Mouse (Mus musculus): Measurements from ENCODE around the gene Selenoo.

Gene Selenoo

DNA sequence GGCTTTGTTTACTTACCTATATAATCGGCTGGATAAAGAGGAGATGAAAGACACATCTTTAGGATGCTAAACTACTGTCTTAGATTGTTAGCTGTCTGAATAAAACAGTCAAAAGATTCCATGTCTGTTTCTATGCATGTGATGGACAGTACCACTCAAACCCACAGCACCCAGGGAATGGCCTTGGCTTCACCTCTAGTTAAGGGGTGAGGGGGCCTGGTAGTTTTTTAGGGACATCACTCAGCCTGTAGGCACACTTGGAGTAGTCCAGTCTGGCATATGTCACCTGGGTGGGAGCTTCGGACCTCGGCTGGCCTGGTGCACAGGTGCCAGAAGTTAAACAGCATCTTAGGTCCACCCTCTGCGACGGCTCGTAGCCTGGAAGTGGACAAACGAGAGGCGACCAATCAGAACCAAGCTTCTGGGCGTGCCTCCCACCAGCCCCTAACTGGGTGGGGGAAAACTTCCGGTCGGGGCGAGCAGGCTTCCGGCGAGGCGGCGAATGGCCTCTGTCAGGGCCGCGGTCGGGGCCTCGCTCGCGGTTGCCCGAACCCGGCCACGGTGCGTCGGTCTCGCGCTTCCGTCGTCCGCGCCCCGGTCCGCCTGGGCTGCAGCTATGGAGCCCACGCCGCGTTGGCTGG is at the start of gene Selenoo:
TSS of gene Selenoo (plus strand) at position 478 of the 641 bp plus-strand sequence.
- in situ Hi-C loops (cut with MboI; ENCODE audit: low pct_unique_long_range_greater_than_20kb in 1 of 2, low sequenced_read_pairs in 2 of 2, unreplicated experiment in 1 of 2) = no loop called here

DNA sequence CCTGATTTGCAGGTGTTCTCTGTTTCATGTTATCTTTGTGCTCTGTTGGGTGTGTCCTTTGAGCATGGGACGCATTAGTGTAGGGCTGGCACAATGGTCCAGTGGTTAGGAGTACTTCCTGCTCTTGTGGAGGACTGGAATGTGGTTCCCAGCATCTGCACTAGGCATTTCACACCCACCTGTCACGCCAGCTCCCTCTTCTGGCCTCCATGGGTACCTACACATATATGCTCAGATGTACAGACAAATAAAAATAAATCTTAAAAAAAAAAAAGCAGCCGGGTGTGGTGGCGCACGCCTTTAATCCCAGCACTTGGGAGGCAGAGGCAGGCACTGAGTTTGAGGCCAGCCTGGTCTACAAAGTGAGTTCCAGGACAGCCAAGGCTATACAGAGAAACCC is 44.5 kb upstream of the Selenoo start:
- in situ Hi-C loops (cut with MboI; ENCODE audit: low pct_unique_long_range_greater_than_20kb in 1 of 2, low sequenced_read_pairs in 2 of 2, unreplicated experiment in 1 of 2) = no loop called here

DNA sequence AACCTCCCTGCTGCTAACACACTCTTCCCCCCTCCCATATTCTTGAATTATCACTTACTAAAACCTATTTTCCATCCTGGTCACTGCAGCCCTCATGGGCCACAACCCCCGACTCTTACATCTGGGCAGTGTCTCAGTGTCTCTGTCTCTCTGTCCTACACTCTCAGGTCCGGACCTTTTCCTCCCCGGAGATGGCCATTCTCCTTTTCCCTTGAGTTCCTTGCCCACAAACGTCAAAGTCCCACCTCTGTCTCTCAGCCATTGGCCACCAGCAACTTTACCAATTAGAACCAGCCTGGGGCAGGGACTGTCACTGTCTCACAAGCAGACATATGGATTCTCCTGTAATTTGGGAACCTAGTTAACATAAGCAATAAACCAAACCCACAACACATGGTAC is 42.5 kb upstream of the Selenoo start:
- in situ Hi-C loops (cut with MboI; ENCODE audit: low pct_unique_long_range_greater_than_20kb in 1 of 2, low sequenced_read_pairs in 2 of 2, unreplicated experiment in 1 of 2) = no loop called here

DNA sequence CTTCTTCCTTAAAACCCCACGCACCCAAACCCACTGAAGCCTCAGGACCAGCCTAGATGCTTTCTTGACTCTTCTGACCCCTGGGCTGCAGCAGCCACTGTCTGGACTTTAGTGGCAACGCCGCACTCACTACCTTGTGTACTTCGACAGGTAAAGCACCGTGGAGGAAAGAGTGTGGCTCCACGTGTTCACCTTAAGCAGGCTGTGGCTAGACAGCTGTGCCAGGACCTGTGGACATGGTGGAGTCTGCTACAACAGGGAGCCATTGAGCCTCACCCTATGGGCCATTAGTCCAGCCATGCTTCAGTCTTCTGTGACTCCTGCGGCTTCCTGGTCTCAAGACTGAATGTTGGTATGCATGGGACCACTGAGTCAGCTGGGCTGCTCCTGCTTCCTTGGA is 34.2 kb upstream of the Selenoo start:
- in situ Hi-C loops (cut with MboI; ENCODE audit: low pct_unique_long_range_greater_than_20kb in 1 of 2, low sequenced_read_pairs in 2 of 2, unreplicated experiment in 1 of 2) = no loop called here

DNA sequence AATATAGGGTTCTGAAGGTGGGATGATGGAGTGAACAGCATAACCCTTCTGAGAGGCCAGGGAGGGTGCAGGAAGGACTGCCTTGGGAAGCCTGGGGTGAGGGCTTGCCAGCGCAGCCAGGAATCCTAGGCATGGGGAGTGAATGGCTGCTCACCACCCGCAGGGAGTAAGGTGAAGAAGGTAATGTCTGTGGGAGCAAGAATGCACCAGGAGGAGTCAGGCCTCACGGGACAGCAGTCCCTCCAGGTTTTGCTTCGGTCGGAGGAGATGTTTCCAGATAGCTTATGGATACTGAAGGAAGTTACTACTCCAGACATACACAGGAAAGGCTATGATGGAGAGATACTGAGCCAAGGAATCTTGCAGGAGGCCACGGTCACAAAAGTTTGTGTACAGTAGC is 30.1 kb upstream of the Selenoo start:
- in situ Hi-C loops (cut with MboI; ENCODE audit: low pct_unique_long_range_greater_than_20kb in 1 of 2, low sequenced_read_pairs in 2 of 2, unreplicated experiment in 1 of 2) = no loop called here

DNA sequence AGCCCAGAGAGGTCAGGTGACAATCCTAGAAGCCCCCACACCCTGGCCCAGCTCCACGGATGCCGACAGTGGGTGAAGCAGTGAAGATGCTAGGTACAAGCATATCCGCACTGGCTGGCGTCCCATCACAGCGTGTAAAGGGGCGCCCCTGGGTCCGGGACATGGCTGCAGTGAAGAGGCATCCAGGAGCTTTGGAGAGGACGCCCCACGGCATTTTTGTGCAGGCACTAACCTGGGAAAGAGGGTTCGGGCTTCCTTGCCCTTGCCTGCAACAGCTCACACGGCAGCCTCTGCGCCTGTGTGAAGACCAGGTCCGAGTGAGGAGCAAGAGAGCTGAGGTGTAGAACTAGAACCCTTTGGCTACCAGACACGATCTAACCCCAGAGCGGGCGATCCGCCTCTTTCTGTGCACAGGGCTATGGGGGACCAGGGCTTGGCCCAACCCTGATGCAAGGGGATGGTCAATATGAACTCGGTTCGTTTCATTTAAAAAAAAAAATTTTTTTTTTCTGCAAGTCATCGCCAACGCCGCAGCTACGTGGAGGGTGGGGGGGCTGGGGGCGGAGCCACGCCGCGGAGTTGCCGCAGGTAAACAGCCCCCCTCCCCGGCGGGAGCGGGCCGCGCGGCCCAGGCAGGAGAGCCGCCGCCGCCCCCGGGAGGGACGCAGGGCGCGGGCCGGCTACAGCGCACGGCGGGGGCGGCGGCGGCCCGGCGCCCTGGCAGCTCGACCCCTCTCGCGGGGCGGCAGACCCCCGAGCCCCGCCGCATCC is 29.5 kb upstream of the Selenoo start, which contains the start of gene Panx2:
TSS of gene Panx2 (plus strand) at position 574 of the 771 bp plus-strand sequence.
- in situ Hi-C loops (cut with MboI; ENCODE audit: low pct_unique_long_range_greater_than_20kb in 1 of 2, low sequenced_read_pairs in 2 of 2, unreplicated experiment in 1 of 2) = no loop called here

DNA sequence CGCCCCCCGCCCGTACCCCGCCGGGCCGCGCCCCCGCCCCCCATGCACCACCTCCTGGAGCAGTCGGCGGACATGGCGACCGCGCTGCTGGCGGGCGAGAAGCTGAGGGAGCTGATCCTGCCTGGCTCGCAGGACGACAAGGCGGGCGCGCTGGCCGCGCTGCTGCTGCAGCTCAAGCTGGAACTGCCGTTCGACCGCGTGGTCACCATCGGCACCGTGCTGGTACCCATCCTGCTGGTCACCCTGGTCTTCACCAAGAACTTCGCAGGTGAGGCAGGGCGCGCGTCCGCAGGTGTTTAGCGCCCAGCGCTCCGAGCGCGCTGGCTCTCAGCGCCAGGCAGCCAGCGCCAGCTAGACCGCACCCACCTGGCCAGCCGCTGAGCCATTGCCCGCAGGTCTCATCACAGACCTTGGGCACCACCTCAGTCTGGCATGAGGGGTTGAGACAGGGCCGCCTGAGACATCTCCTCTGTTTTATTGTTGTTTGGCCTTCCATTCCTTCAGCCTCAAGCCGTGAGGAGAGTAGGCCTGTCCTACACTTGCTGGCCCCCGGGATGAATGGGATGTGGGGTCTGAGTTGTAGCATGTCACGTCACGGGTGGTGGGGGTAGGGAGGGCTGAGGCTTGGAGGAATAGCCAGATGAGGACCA is 28.7 kb upstream of the Selenoo start:
- in situ Hi-C loops (cut with MboI; ENCODE audit: low pct_unique_long_range_greater_than_20kb in 1 of 2, low sequenced_read_pairs in 2 of 2, unreplicated experiment in 1 of 2) = loop anchor here (10.0 kb wide), 1 partner anchor 235 kb away; no protein-coding TSS in a partner anchor

DNA sequence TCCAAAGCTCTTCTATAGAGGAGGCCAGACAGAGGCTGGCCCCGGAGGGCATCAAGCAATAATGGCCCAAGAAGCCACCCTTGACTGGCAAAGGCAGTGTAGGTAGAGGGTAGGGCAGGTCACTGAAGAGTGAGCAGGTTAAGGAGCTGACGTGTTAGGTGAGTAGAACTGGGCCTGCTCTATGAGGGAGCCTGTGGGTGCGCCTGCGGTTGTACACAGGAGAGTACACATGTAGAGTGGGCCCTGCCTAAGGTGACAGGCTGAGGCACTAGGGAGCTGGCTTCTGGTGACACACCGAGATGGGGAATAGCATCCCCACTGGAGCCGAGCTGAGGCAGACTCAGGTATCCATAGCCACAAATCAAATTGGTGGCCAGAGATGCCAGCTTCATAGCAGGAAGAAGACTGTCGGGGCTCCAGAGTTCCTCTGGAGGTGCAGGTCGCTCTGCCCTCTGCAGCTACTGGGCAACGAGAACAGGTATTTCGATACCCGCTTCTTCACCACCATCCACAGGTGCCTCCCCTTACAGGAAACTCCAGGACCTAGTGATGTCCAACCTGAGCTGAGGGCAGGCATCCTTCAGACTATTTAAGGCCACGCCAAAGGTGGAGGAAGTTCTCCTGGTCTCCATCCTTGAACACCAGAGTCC is 27.9 kb upstream of the Selenoo start:
- in situ Hi-C loops (cut with MboI; ENCODE audit: low pct_unique_long_range_greater_than_20kb in 1 of 2, low sequenced_read_pairs in 2 of 2, unreplicated experiment in 1 of 2) = loop anchor here (10.0 kb wide), 1 partner anchor 236 kb away; no protein-coding TSS in a partner anchor

DNA sequence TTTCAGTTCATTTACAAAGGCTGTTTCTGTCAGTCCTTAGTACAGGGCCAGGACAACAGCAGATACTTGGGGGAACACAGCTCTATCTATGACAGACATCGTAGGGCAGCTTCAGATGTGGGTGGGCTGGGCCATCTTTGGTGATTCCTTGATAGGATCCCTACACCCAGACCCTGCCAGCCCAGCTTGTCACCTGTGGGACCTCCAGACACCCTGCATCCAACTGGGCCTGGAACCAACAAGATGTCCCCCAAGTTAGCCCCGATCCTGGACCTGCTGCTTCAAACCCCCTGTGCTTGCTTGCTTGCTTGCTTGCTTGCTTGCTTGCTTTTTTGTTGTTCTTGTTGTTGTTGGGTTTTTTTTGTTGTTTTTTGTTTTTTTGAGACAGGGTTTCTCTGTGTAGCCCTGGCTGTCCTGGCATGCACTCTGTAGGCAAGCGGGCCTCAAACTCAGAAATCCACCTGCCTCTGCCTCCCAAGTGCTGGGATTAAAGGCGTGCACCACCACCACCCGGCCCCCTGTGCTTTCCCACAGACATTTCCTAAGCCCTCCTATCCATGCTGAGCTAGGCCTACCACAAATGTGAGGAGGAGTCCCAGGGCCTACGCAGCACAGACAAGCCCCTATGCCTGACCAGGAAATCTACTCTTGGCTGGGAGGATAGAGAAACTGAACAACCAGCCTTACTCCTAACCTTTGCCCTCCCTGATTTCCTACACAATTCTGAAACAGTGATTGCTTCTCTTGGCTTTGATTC is 26.9 kb upstream of the Selenoo start:
- in situ Hi-C loops (cut with MboI; ENCODE audit: low pct_unique_long_range_greater_than_20kb in 1 of 2, low sequenced_read_pairs in 2 of 2, unreplicated experiment in 1 of 2) = loop anchor here (10.0 kb wide), 1 partner anchor 237 kb away; no protein-coding TSS in a partner anchor

DNA sequence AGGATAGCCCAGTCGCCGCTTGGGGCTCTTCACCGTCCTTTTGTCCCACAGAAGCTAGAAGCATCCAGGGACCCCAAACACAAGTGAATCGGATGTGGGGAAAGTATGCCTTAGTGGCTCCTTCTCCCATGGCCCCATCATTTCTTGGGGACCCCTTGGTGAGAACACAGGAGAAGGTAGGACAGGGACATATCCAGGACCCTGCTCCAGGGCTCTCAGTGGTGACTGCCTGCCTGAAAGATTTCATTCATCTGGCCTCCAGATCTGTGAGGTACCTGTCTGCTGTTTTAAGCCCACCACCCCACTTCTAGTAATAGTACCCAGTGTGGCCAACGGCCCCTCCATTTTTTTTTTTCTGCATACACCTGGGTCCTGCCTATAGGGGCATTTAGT is 26.4 kb upstream of the Selenoo start:
- in situ Hi-C loops (cut with MboI; ENCODE audit: low pct_unique_long_range_greater_than_20kb in 1 of 2, low sequenced_read_pairs in 2 of 2, unreplicated experiment in 1 of 2) = loop anchor here (10.0 kb wide), 1 partner anchor 238 kb away; no protein-coding TSS in a partner anchor

DNA sequence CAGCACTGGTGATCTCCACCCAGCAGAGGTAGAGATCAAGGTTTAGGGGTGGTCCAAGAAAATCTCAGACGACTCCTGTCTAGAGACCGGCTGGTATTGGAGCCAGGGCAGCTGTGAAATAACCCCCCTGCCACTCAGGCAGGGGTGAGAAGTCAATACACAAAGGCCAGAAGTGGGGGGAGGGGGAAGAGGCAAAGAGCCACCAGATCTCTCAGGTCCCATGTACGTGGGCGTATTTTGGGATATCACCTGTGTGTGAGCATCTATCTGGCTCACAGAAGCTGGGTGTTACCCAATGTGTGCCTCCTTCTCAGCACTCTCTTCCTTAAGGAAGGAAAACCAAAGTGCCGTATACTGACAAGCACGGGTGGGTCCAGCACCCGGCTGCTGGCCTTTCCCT is 25.9 kb upstream of the Selenoo start:
- in situ Hi-C loops (cut with MboI; ENCODE audit: low pct_unique_long_range_greater_than_20kb in 1 of 2, low sequenced_read_pairs in 2 of 2, unreplicated experiment in 1 of 2) = loop anchor here (10.0 kb wide), 1 partner anchor 238 kb away; no protein-coding TSS in a partner anchor

DNA sequence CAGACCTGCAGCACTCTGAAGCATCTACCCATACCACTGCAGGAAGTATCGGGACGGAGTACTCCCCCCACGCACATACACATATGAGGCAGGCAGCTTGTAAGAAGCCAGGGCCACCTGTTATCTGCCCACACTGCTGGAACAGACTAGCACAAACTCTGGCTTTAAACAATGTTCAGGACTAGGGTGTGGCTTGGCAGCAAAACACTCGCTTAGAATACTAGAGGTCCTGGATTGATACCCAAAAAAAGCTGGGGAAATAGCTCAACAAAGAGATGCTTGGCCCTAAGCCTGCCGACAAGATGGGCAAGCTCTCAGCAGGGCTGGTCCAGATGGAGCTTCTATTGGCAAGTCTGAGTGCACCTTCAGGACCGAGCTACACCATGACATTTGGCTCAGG is 25.3 kb upstream of the Selenoo start:
- in situ Hi-C loops (cut with MboI; ENCODE audit: low pct_unique_long_range_greater_than_20kb in 1 of 2, low sequenced_read_pairs in 2 of 2, unreplicated experiment in 1 of 2) = loop anchor here (10.0 kb wide), 1 partner anchor 239 kb away; no protein-coding TSS in a partner anchor

DNA sequence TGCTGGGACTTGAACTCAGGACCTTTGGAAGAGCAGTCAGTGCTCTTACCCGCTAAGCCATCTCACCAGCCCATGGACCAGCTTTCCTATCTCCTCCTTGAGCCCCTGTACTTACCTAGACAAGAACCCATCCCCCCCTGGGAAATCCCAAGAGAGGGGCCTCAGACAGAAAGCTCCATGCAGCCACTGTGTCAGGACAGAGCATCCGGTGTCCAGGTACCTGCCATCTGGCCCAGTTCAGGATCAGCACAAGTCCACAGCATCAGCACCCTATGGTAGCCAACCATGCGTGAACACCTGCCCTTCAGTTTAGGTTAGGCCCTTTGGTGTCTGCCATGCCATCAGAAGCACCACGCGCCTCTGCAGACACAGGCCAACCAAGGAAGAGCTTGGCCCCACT is 24.0 kb upstream of the Selenoo start:
- in situ Hi-C loops (cut with MboI; ENCODE audit: low pct_unique_long_range_greater_than_20kb in 1 of 2, low sequenced_read_pairs in 2 of 2, unreplicated experiment in 1 of 2) = loop anchor here (10.0 kb wide), 1 partner anchor 240 kb away; no protein-coding TSS in a partner anchor

DNA sequence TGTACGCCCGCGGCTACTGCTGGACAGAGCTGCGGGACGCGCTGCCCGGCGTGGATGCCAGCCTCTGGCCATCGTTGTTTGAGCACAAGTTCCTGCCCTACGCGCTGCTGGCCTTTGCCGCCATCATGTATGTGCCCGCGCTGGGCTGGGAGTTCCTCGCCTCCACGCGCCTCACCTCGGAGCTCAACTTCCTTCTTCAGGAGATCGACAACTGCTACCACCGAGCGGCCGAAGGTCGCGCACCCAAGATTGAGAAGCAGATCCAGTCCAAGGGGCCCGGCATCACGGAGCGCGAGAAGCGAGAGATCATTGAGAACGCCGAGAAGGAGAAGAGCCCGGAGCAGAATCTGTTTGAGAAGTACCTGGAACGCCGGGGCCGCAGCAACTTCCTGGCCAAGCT is 21.3 kb upstream of the Selenoo start:
- in situ Hi-C loops (cut with MboI; ENCODE audit: low pct_unique_long_range_greater_than_20kb in 1 of 2, low sequenced_read_pairs in 2 of 2, unreplicated experiment in 1 of 2) = loop anchor here (10.0 kb wide), 1 partner anchor 243 kb away; no protein-coding TSS in a partner anchor

DNA sequence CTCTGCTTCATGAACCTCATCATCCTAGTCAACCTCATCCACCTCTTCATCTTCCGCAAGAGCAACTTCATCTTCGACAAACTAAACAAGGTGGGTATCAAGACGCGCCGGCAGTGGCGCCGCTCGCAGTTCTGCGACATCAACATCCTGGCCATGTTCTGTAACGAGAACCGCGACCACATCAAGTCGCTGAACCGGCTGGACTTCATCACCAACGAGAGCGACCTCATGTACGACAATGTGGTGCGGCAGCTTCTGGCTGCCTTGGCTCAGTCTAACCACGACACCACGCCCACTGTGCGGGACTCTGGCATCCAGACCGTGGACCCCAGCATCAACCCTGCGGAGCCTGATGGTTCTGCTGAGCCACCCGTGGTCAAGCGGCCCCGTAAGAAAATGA is 20.7 kb upstream of the Selenoo start:
- in situ Hi-C loops (cut with MboI; ENCODE audit: low pct_unique_long_range_greater_than_20kb in 1 of 2, low sequenced_read_pairs in 2 of 2, unreplicated experiment in 1 of 2) = loop anchor here (10.0 kb wide), 1 partner anchor 243 kb away; no protein-coding TSS in a partner anchor

DNA sequence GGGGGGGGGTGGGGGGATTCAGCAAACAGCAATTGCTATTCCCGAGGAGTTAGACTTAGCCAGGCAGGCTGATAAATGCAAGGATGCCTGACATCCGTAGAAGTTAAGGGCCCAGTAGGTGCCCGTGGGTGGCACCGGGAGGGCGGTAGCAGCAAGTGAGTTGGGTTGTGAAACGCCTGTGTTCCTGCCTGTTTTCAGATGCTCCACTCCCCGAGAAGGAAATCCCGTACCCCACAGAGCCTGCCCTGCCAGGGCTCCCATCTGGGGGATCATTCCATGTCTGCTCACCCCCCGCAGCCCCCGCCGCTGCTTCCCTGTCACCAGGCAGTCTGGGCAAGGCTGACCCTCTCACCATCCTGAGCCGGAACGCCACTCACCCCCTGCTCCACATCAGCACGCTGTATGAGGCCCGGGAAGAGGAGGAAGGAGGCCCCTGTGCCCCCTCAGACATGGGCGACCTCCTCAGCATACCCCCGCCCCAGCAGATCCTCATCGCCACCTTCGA is 19.5 kb upstream of the Selenoo start:
- in situ Hi-C loops (cut with MboI; ENCODE audit: low pct_unique_long_range_greater_than_20kb in 1 of 2, low sequenced_read_pairs in 2 of 2, unreplicated experiment in 1 of 2) = loop anchor here (10.0 kb wide), 1 partner anchor 245 kb away; no protein-coding TSS in a partner anchor

DNA sequence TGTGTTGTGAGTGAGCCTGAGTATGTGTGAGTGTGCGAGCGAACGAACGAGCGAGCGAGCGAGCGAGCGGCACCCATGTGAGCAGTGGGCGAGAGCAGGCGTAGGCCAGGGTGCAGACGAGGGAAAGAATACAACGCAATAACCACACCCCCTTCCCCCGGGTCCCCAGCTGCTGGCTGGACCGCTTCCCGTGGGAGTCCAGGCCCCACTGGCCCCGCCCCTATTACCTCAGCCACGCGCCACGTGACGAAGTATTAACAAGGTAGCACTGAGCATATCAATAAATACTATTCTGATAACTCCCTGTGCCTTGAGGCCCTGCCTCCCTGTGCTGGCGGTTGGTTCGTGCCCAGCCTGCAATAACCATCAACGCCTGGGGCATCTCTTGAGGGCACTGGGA is 18.3 kb upstream of the Selenoo start:
- in situ Hi-C loops (cut with MboI; ENCODE audit: low pct_unique_long_range_greater_than_20kb in 1 of 2, low sequenced_read_pairs in 2 of 2, unreplicated experiment in 1 of 2) = no loop called here
